Mouse (Mus musculus) monocyte, adult 2 months (primary cell): ENCODE results near the gene Enho.

Source experiments
- DNase-seq, 2 experiments: peaks; one replicate each; pipeline ENCODE4 v3.0.0; 2022; ENCODE audit warnings: low spot score in 2 of 2, low read depth in 1 of 2

Enho gene

GRCm38 (mm10) chr4:41634631-41635030 lies 5.5 kb downstream of the Enho start:
- DNase-seq = no peak

DNA sequence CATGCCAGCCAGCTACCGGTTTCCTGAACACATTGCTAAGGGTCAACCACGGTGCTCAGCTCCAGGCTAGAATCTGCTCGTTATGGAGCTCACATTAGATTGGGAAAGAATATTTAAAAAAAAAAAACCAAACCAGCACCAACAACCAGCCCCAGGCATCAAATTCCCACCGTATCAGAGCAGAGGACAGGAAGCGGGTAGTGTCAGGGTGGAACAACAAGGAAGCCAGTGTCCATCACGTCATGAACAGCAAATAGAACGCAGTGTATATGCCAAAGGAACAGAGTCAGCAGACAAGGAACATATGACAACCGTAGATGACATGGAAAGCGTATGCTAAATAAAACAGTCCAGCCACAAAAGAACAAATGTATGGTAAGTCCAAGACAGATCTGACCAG lies 7.1 kb downstream of the Enho start:
- DNase-seq = no peak

DNA sequence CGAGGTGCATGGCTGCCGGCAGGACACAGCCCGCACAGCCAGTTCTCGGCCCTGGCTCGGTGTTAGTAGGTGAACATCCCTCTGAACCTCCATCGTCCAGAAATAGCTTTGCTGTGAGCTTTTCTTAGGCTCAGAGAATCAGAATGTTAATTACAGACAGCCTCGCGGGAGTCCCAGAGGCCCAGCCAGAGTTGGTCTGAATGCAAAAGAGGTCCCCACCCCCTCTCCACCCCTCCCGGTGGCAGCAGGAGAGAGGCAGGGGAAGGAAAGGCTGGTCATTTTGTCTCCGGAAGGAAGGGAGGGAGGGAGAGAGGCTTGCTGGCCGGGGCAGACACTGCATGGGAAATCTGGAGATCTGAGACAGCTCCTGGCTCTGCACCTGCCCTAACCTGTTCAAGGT lies 8.7 kb downstream of the Enho start:
- DNase-seq = no peak

DNA sequence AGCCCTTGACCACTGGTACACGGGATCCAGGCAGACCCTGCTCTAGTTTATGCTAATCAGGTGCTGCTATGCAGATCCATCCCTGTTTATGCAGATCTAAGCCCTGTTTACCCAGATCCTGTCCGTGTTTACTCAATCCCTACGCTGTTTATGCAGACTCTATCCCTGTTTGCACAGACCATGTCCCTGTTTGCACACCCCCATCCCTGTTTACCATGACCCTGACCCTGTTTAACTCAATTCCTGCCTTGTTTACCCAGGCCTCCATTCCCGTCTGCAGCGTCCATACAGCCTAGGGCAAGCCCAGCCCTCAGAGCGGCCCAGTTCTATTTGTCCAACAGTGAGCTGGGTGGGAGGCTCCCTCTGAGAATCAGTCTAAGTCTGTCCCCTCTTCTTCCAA lies 9.9 kb downstream of the Enho start:
- no peak for DNase-seq

DNA sequence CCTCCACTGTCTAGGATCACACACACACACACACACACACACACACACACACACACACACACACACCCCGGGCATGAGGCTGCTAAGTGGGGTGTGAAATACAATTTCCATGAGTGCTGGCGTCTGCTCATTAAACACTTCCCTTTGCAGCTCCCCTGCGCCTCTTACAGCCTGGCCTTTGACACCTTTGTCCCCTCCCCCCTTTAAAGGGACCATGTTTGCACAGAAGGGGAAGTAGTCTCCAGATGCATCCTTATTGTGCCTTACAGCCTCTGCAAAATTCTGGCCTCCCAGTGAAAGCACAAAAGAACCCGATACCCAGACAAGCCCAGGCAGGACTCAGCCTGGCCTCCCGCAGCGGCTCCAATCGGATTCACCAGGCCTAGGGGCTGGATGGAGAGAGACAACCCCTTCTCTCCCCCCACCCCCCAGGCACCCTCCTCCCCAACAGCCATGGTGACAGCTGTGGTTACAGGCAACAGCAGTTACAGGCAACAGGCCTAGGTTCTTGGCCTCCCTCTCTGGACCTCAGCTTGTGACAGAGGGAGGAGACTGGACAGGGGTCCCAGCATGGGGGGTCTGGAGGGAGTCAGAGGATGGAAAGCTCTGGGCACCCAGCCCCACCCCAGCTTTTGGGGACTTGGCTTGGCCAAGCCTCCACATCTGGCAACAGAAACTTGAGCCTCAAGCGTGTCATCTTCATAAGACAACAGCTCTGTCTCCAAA lies 11.8 kb downstream of the Enho start:
- DNase-seq = peak; percentile 20 to 24

GRCm38 (mm10) chr4:41622071-41622470 lies 18.1 kb downstream of the Enho start:
- no peak for DNase-seq

- DNase-seq = no peak
These were observed 21.0 kb downstream of the Enho start for GRCm38 (mm10) chr4:41618916-41619746.

- DNase-seq = no peak
These were observed 24.2 kb downstream of the Enho start for GRCm38 (mm10) chr4:41615661-41616599.

DNA sequence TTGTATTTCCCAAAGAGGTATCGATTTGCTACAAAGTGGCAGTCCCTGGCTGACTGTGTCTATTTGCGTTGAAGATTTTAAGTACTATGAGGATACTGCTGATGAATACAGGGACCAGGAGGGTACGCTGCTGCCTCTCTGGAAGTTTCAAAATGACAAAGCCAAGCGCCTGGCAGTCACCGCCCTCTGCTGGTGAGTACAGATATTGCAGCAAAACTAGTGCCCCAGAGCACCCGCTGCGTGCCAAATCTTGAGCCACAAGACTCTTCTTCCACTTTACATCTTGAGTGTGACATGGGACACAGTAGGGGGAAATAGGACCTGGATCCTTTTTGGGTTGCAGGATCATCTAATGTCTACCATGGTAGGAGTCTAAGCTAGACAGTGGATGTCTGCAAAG lies 26.0 kb downstream of the Enho start:
- DNase-seq = peak; percentile 14 to 44

GRCm38 (mm10) chr4:41612166-41612565 lies 28.0 kb downstream of the Enho start:
- DNase-seq = no peak

GRCm38 (mm10) chr4:41610594-41610980 lies 29.5 kb downstream of the Enho start:
- no peak for DNase-seq

DNA sequence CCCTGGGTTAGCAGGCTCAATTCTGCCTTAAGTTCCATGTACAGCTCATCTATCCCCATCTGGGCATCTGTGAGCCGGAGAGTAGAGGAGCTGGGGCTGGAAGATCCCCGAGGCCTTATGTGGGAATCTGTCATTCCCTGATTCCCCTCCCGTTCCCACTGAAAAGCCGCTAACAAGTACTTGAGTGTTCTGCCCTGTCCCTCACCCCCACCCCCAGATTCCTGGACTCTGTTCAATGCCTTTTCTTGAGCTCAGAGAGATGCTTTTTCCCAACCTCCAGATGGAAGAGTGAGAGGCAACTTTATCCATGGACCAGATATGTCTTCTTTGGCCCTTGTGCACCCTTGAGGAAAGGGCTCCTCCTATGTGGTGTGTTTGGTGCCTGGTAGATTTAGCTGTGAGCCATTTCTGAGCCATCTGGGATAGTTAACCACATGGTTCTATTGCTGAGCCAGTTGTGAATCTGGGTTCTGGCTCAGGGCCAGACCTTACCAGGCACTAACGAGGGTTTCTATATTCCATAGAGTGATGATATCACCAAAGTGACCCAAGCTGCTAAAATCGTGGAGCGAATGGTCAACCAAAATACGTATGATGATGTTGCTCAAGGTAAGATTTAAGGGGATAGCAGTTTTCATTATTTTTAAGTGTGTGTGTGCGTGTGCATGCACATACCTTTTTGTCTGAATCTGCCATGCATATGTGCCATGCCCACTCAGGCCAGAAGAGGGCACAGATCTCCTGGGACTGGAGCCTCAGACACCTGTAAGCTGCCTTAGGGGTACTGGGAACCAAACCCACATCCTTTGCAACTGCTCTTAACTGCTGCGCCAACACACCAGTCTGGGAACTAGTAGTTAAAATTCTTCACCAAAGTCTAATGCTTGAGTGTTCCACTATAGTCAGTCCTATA lies 30.2 kb downstream of the Enho start:
- DNase-seq = no peak

DNA sequence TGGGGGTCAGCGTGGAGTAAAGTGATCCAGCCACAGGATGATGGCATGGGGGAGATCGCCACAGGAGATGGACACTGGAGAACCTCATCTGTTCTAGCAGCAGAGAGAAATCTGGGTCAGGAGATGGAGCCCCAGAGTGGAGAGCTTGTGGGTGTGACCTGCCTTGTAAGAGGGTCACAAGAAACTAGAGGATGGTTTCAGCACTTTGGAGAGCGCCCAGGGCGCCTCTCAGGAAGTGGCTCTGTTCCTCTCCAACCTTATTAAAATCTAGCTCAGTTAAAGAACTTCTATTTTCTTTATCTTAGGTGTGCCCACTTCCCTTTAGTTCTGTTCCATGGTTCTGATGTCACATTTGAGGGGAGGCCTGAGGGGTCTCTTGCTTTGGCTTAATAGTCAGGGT lies 33.3 kb downstream of the Enho start:
- no peak for DNase-seq

DNA sequence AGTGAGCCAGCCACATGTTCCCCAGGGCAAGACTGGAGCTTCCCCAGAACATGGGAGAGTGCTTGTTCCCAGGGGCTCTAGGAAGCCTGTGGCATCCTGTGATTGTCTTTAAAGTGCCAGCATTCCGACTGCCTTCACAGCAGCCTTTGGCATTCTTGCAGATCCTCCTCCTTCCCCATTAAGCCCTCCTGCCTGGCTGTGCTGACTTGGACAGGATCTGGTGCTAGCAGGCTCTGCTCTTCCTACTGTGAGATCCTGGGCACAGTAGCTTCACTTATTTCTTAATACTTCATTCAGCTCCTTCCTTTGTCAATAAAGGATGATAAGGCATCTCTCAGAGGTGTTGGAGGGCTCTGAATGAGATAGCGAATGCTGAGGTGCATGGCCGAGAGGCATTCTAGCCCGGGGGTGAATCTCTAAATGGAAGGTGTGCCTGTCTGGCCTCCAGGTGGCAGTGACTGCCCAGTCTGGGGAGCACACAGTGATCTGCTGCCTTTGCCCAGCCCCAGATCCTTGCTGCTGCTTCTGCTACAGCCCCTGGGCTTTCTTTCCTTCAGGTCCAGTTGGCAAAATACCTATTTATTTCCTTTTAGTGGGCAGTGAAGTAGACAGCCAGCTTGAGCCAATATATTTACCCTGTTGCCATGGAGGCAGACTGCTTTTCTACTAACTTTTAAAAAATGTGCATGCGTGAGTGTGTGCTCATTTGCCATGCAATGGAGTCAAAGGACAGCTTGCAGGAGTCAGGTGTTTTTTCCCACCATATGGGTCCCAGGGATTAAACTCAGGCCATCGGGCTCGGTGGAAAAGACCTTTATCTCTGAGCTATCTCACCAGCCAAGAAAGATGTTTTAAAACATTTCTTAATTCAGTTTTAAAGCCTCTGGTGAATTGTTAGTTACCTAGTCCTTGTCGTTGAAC lies 35.4 kb downstream of the Enho start:
- DNase-seq = no peak

DNA sequence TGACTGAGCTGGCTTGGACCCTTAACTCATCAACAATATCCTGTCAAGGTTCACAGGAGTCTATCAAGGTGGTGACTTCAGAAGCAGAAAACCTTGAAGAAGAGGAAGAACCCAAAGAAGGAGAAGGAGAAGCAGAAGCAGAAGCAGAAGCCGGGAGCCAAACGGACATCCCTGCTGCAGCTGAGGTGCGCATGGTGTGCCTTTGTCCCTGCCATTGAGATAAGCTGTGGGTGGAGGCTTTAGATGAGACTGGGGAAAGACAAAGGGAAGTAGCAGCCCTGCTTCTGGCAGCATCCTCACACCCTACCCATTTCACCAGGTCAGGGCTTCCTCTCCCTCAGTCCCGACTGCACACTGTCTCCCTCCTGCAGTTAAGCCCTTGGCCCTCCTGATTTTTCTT lies 37.3 kb downstream of the Enho start:
- no peak for DNase-seq
